Mouse (Mus musculus) MEL (cell line): ENCODE measurements around the gene Hspa1a.

ENCODE experiments used
- CHD2 ChIP-seq: IDR thresholded peaks from 2 replicates; pipeline ENCODE4 v1.6.1; 2011; ENCODE audit warnings: low read length, improper control_type of control experiment
- CTCF ChIP-seq, 3 experiments: IDR thresholded peaks in 2 of 3; conservative IDR thresholded peaks in 1 of 3; 2 replicates each; pipeline ENCODE4 v1.5.1; 2011 to 2012; ENCODE audit warnings: low read length in 3 of 3, low read depth in 2 of 3, mild to moderate bottlenecking in 2 of 3, improper control_type of control experiment in 1 of 3, inconsistent platforms in 1 of 3, mixed read lengths in 1 of 3, moderate library complexity in 1 of 3; ENCODE audit not compliant: control insufficient read depth in 1 of 3, insufficient read depth in 1 of 3, poor library complexity in 1 of 3, severe bottlenecking in 1 of 3
- EP300 ChIP-seq, 2 experiments: IDR thresholded peaks; 2 replicates each; pipeline ENCODE4 v1.6.1; 2011; ENCODE audit warnings: improper control_type of control experiment in 2 of 2, low read length in 2 of 2, low read depth in 1 of 2, mild to moderate bottlenecking in 1 of 2
- ETS1 ChIP-seq: IDR thresholded peaks from 2 replicates; pipeline ENCODE4 v1.6.1; 2012; ENCODE audit warnings: low read depth, mild to moderate bottlenecking, inconsistent platforms, low read length, improper control_type of control experiment, moderate library complexity
- GABPA ChIP-seq: IDR thresholded peaks from 2 replicates; pipeline ENCODE4 v1.6.1; 2012; ENCODE audit warnings: low read depth, mild to moderate bottlenecking, inconsistent platforms, low read length, improper control_type of control experiment, moderate library complexity
- HCFC1 ChIP-seq: IDR thresholded peaks from 2 replicates; pipeline ENCODE4 v1.6.1; 2012; ENCODE audit warnings: low read depth, mild to moderate bottlenecking, inconsistent platforms, low read length, improper control_type of control experiment, moderate library complexity
- KAT2A ChIP-seq: conservative IDR thresholded peaks from 2 replicates; pipeline ENCODE4 v1.6.1; 2012; ENCODE audit warnings: low read depth, low read length, improper control_type of control experiment, inconsistent platforms
- MAFK ChIP-seq: IDR thresholded peaks from 2 replicates; pipeline ENCODE4 v1.6.1; 2011; ENCODE audit warnings: low read depth, mild to moderate bottlenecking, low read length, improper control_type of control experiment, borderline replicate concordance
- MYC ChIP-seq: IDR thresholded peaks from 2 replicates; pipeline ENCODE4 v1.6.1; 2011; ENCODE audit warnings: low read depth, mild to moderate bottlenecking, low read length, improper control_type of control experiment, moderate library complexity
- NRF1 ChIP-seq: IDR thresholded peaks from 2 replicates; pipeline ENCODE4 v1.6.1; 2014; ENCODE audit warnings: low read depth, mild to moderate bottlenecking, inconsistent platforms, low read length, improper control_type of control experiment, moderate library complexity; ENCODE audit not compliant: poor library complexity, insufficient read depth, severe bottlenecking
- POLR2A ChIP-seq, 2 experiments: IDR thresholded peaks; 2 replicates each; pipeline ENCODE4 v1.6.1; 2011 to 2012; ENCODE audit warnings: low read length in 2 of 2, mild to moderate bottlenecking in 2 of 2, control low read depth in 1 of 2, improper control_type of control experiment in 1 of 2, low read depth in 1 of 2, moderate library complexity in 1 of 2; ENCODE audit not compliant: control insufficient read depth in 1 of 2, insufficient read depth in 1 of 2, poor library complexity in 1 of 2
- POLR2AphosphoS2 ChIP-seq: IDR thresholded peaks from 2 replicates; pipeline ENCODE4 v1.6.1; 2011; ENCODE audit warnings: low read length, improper control_type of control experiment
- RCOR1 ChIP-seq: IDR thresholded peaks from 2 replicates; pipeline ENCODE4 v1.6.1; 2012; ENCODE audit warnings: low read depth, mild to moderate bottlenecking, inconsistent platforms, low read length, improper control_type of control experiment

GRCm38 (mm10) chr17:34941344-34942041 is 30.5 kb downstream of the Hspa1a start:
- TF ChIP-seq POLR2A (IDR thresholded peaks at IDR 0.05; ENCODE audit: control insufficient read depth in 1 of 2, insufficient read depth in 1 of 2, low read depth in 1 of 2, low read length in 2 of 2, poor library complexity in 1 of 2), result peak in 1 of 2 experiments; percentile 39; a peak in 1 of 4 replicates
- no peak for TF ChIP-seq CTCF (IDR thresholded peaks at IDR 0.05 in 2 of 3, conservative IDR thresholded peaks at IDR 0.05 in 1 of 3; ENCODE audit: control insufficient read depth in 1 of 3, insufficient read depth in 1 of 3, low read depth in 2 of 3, low read length in 3 of 3, poor library complexity in 1 of 3, severe bottlenecking in 1 of 3)
- no peak for TF ChIP-seq KAT2A
- TF ChIP-seq GABPA, result no peak
- TF ChIP-seq POLR2AphosphoS2, result no peak
- peak; percentile 46 for TF ChIP-seq ETS1
- no peak for TF ChIP-seq CHD2
- peak; percentile 72 to 88 for TF ChIP-seq EP300 (IDR thresholded peaks at IDR 0.05; ENCODE audit: low read depth in 1 of 2, low read length in 2 of 2)
- peak; percentile 66 for TF ChIP-seq RCOR1
- TF ChIP-seq NRF1, result no peak
- TF ChIP-seq MAFK, result no peak
- peak; percentile 64 for TF ChIP-seq HCFC1
- TF ChIP-seq MYC, result no peak
